ENCODE assay signal across 9 mouse cellular contexts in genomic region chr9:74867641-74868205, GRCm38 (mm10). TPM values are rescaled to one million over a fixed set of nuclear protein-coding genes. Genes with fewer than 3 reads are reported as not detected.
DNase-seq lines count a peak whose midpoint lies in the region; ATAC-seq and TF ChIP-seq lines count a peak whose summit lies in the region.
"Had no signal": no experiment of that assay in that cellular context is flagged by ENCODE, and none has a peak within 500 bp of the region (broad histone marks: within the 10 kb centered on the region; RNA-seq: fewer than 3 reads in every experiment).

No protein-coding gene starts in this region.

- no peaks in the 10 kb centered on the region for H3K36me3 ChIP-seq in kidney, adult 2 months (ENCODE audit: control insufficient read depth, insufficient read depth, low read length)
- no peaks in the 10 kb centered on the region for H3K36me3 ChIP-seq in kidney, embryonic 14.5 days (ENCODE audit: control insufficient read depth, insufficient read depth, low read length)
- H3K36me3 ChIP-seq in forebrain, embryonic 13.5 days (ENCODE audit: poor library complexity, severe bottlenecking): no peaks in the 10 kb centered on the region
- H3K36me3 ChIP-seq: limb, embryonic 12.5 days had no signal

- no peak overlapping the region for H3K4me3 ChIP-seq in kidney, adult 2 months (ENCODE audit: insufficient read depth, low read depth, low read length)
- no peak overlapping the region for H3K4me3 ChIP-seq in kidney, embryonic 14.5 days (ENCODE audit: low read length)
- no peak overlapping the region for H3K4me3 ChIP-seq in forebrain, embryonic 13.5 days
- H3K4me3 ChIP-seq: limb, embryonic 12.5 days had no signal

- peaks cover 2% of the 10 kb centered on the region; the same call in 1 of the 2 replicates for H3K4me1 ChIP-seq in kidney, adult 2 months (ENCODE audit: control insufficient read depth, insufficient read depth, low read length)
- H3K4me1 ChIP-seq in kidney, embryonic 14.5 days (ENCODE audit: control insufficient read depth, insufficient read depth, low read length): peaks cover 6% of the 10 kb centered on the region; the same call in 1 of the 2 replicates
- peaks cover 34% of the 10 kb centered on the region for H3K4me1 ChIP-seq in forebrain, embryonic 13.5 days

- WGBS in kidney, adult 2 months: 6% methylated on average over 15 of the region's 15 CpGs
- WGBS in kidney, embryonic 14.5 days: 7% methylated on average over 15 of the region's 15 CpGs
- WGBS in forebrain, embryonic 13.5 days: 4% methylated on average over 15 of the region's 15 CpGs

- peak; percentile 61 for TF ChIP-seq CTCF in kidney, adult 2 months (conservative IDR thresholded peaks at IDR 0.05; ENCODE audit: insufficient read depth, insufficient read length, low read depth, low read length)

- no peak overlapping the region for H3K27ac ChIP-seq in kidney, adult 2 months (ENCODE audit: insufficient read depth, low read depth, low read length)
- no peak overlapping the region for H3K27ac ChIP-seq in kidney, embryonic 14.5 days (ENCODE audit: low read depth, low read length)
- H3K27ac ChIP-seq in forebrain, embryonic 13.5 days: no peak overlapping the region
- H3K27ac ChIP-seq: limb, embryonic 12.5 days had no signal

- DNase-seq in kidney, adult 2 months: peak; percentile 52
- peak; percentile 21 for DNase-seq in adrenal gland, adult 8-10 months
- peak; percentile 68 for DNase-seq in kidney, postnatal 10 days
- peak; percentile 59 for DNase-seq in lung, postnatal 14 days
- DNase-seq in right cerebral cortex, postnatal 4 days: peak; percentile 71
- DNase-seq in natural killer cell, adult 2 months (ENCODE audit: low spot score in 2 of 2): no peak

- no peak overlapping the region for H3K4me2 ChIP-seq in kidney, embryonic 14.5 days (replicated peaks; ENCODE audit: low read depth, low read length)
- H3K4me2 ChIP-seq in forebrain, embryonic 13.5 days: peak overlapping the region; percentile 18
- H3K4me2 ChIP-seq: limb, embryonic 12.5 days had no signal

- ATAC-seq in kidney, embryonic 14.5 days (ENCODE audit: low FRiP score, low TSS enrichment): no peak
- peak; percentile 26; the same call in 1 of the 2 replicates for ATAC-seq in forebrain, embryonic 13.5 days

- 0 out of 2 replicates have a peak, but pooled peaks cover 5% of the 10 kb centered on the region for H3K27me3 ChIP-seq in kidney, adult 2 months (replicated peaks; ENCODE audit: control insufficient read depth, insufficient read depth, low read length)
- H3K27me3 ChIP-seq in kidney, embryonic 14.5 days (ENCODE audit: control insufficient read depth, insufficient read depth, low read length): peaks cover 79% of the 10 kb centered on the region
- peaks cover 91% of the 10 kb centered on the region for H3K27me3 ChIP-seq in forebrain, embryonic 13.5 days

- H3K9me3 ChIP-seq in kidney, embryonic 14.5 days (ENCODE audit: control insufficient read depth, low read length): no peaks in the 10 kb centered on the region
- no peaks in the 10 kb centered on the region for H3K9me3 ChIP-seq in forebrain, embryonic 13.5 days (replicated peaks)
- H3K9me3 ChIP-seq: limb, embryonic 12.5 days had no signal

- TF ChIP-seq POLR2A in kidney, adult 2 months (IDR thresholded peaks at IDR 0.05; ENCODE audit: low read depth, low read length): no peak

- H3K9ac ChIP-seq in kidney, embryonic 14.5 days (ENCODE audit: low read depth, low read length): no peak overlapping the region
- H3K9ac ChIP-seq in forebrain, embryonic 13.5 days: no peak overlapping the region
- H3K9ac ChIP-seq: limb, embryonic 12.5 days had no signal

RNA-seq across cellular contexts. Expression of gene Onecut1, which starts 6.0 kb away (rescaled TPM):
- not detected in 2 replicates for polyA plus RNA-seq in kidney, adult 2 months (2012; rRNA removed)
- polyA plus RNA-seq in kidney, embryonic 14.5 days (2014; fragmentation: Nextera tagmentation; extraction: Ambion mirVana): 0.04 and 0.15 TPM in 2 replicates
- total RNA-seq in adrenal gland, adult 8-10 months (2022): under 1 TPM in 1 of 4 experiments, not detected in 3; 0.11 TPM
- 1.2 and 2.2 TPM in 2 replicates for polyA plus RNA-seq in forebrain, embryonic 13.5 days (2015; fragmentation: Nextera tagmentation; extraction: Ambion mirVana)

Comparison
In these comparisons a context has a peak if more than half of its experiments do, and no peak if none do; other contexts are left out.
1. DNase-seq: peak in kidney, adult 2 months (single experiment), adrenal gland, adult 8-10 months (single experiment), kidney, postnatal 10 days (single experiment), lung, postnatal 14 days (single experiment) and right cerebral cortex, postnatal 4 days (single experiment); none in natural killer cell, adult 2 months (0 of 2).